Mouse (Mus musculus) ES-Bruce4 (cell line): ENCODE measurements around the gene Lef1. TPM values are rescaled to one million over a fixed set of nuclear protein-coding genes. Genes with fewer than 3 reads are reported as not detected.

Experiments used
- H3K27ac ChIP-seq: 2 replicates; pipeline ENCODE4 v1.5.1; 2012; ENCODE audit warnings: low read length, inconsistent platforms; ENCODE audit not compliant: insufficient read depth
- H3K27me3 ChIP-seq: 2 replicates; pipeline ENCODE4 v1.6.1; 2012; ENCODE audit warnings: mild to moderate bottlenecking, low read length, inconsistent platforms; ENCODE audit not compliant: control insufficient read depth, poor library complexity, insufficient read depth, severe bottlenecking
- H3K36me3 ChIP-seq: 2 replicates; pipeline ENCODE4 v1.6.1; 2012; ENCODE audit warnings: inconsistent platforms, mild to moderate bottlenecking, low read length, moderate library complexity; ENCODE audit not compliant: control insufficient read depth, poor library complexity, insufficient read depth, severe bottlenecking
- H3K4me1 ChIP-seq: one replicate; pipeline ENCODE4 v1.8.1; 2011; ENCODE audit warnings: low read length; ENCODE audit not compliant: control insufficient read depth, insufficient read depth
- H3K4me3 ChIP-seq: 2 replicates; pipeline ENCODE4 v1.5.1; 2011; ENCODE audit warnings: low read depth, mild to moderate bottlenecking, low read length
- H3K9ac ChIP-seq: 2 replicates; pipeline ENCODE4 v1.6.1; 2012; ENCODE audit warnings: low read depth, mild to moderate bottlenecking, inconsistent platforms; ENCODE audit not compliant: poor library complexity, severe bottlenecking
- H3K9me3 ChIP-seq: replicated peaks from 2 replicates; pipeline ENCODE4 v1.6.1; 2012; ENCODE audit warnings: mild to moderate bottlenecking, low read length, inconsistent platforms; ENCODE audit not compliant: control insufficient read depth, poor library complexity, insufficient read depth, severe bottlenecking
- CTCF ChIP-seq: IDR thresholded peaks from one replicate; pipeline ENCODE4 v1.8.1; 2011; ENCODE audit warnings: low read depth, low read length
- EP300 ChIP-seq: IDR thresholded peaks from 2 replicates; pipeline ENCODE4 v1.6.1; 2011; ENCODE audit warnings: low read depth, low read length; ENCODE audit not compliant: insufficient read depth
- POLR2A ChIP-seq: IDR thresholded peaks from one replicate; pipeline ENCODE4 v1.8.1; 2011; ENCODE audit warnings: low read length; ENCODE audit not compliant: insufficient read depth
- polyA plus RNA-seq: library from polyadenylated mRNA; stranded (reverse); fragments of >200 nt; gene quantifications from 2 replicates; pipeline ENCODE4 v1.2.4, GENCODE M21; 2011; ENCODE audit warnings: low read depth; ENCODE audit not compliant: missing spikeins, insufficient read depth, insufficient read length

The Lef1 gene
- polyA plus RNA-seq, 1 experiment = 3.4 TPM

- Histone ChIP-seq H3K4me3 (no peak overlapping the region), H3K36me3 (no peaks in the 10 kb centered on the region), H3K27ac (no peak overlapping the region), H3K9me3 (no peaks in the 10 kb centered on the region), H3K4me1 (no peaks in the 10 kb centered on the region), H3K27me3 (no peaks in the 10 kb centered on the region), H3K9ac (no peak overlapping the region)
- TF ChIP-seq EP300 (no peak), CTCF (no peak), POLR2A (no peak)
Observed at GRCm38 (mm10) chr3:131190671-131191367, 80.5 kb downstream of the Lef1 start.

DNA sequence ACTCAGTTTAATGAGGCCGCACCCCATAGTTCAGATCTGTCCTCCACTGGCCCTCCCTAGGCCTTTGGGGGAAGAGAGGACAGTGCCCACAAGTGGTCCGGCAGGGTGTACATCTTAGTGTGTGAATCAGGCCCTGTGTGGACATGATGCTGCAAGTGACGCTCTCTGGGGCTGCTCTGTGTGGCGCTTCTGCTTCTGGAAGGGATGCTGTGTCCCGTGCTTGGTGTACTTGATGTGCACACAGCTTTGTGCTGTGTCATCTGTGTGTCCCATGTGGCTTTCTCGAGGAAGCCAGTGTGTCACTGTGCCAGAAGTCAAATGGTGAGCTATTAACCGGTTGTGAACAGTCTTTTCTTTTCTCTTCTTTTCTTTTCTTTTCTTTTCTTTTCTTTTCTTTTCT lies 81.2 kb downstream of the Lef1 start:
- no peaks in the 10 kb centered on the region for H3K4me1 ChIP-seq
- H3K27ac ChIP-seq = no peak overlapping the region
- no peaks in the 10 kb centered on the region for H3K9me3 ChIP-seq
- H3K27me3 ChIP-seq = no peaks in the 10 kb centered on the region
- TF ChIP-seq EP300 (no peak), POLR2A (no peak), CTCF (no peak)
- H3K9ac ChIP-seq = no peak overlapping the region
- H3K4me3 ChIP-seq = no peak overlapping the region
- no peaks in the 10 kb centered on the region for H3K36me3 ChIP-seq

GRCm38 (mm10) chr3:131196050-131196449 lies 85.8 kb downstream of the Lef1 start:
- Histone ChIP-seq H3K9ac (no peak overlapping the region), H3K36me3 (no peaks in the 10 kb centered on the region), H3K4me1 (no peaks in the 10 kb centered on the region), H3K9me3 (no peaks in the 10 kb centered on the region), H3K4me3 (no peak overlapping the region), H3K27me3 (no peaks in the 10 kb centered on the region), H3K27ac (no peak overlapping the region)
- no peak for TF ChIP-seq POLR2A
- TF ChIP-seq CTCF = no peak
- no peak for TF ChIP-seq EP300

- Histone ChIP-seq H3K27me3 (no peaks in the 10 kb centered on the region), H3K4me3 (no peak overlapping the region), H3K9me3 (no peaks in the 10 kb centered on the region), H3K36me3 (no peaks in the 10 kb centered on the region), H3K4me1 (no peaks in the 10 kb centered on the region), H3K27ac (no peak overlapping the region), H3K9ac (no peak overlapping the region)
- no peak for TF ChIP-seq CTCF
Observed at GRCm38 (mm10) chr3:131196507-131197019, 86.3 kb downstream of the Lef1 start.

GRCm38 (mm10) chr3:131198991-131199390 lies 88.7 kb downstream of the Lef1 start:
- Histone ChIP-seq H3K9me3 (no peaks in the 10 kb centered on the region), H3K4me1 (no peaks in the 10 kb centered on the region), H3K4me3 (no peak overlapping the region), H3K27ac (no peak overlapping the region), H3K27me3 (no peaks in the 10 kb centered on the region), H3K9ac (no peak overlapping the region), H3K36me3 (no peaks in the 10 kb centered on the region)
- TF ChIP-seq POLR2A (no peak), EP300 (no peak)

DNA sequence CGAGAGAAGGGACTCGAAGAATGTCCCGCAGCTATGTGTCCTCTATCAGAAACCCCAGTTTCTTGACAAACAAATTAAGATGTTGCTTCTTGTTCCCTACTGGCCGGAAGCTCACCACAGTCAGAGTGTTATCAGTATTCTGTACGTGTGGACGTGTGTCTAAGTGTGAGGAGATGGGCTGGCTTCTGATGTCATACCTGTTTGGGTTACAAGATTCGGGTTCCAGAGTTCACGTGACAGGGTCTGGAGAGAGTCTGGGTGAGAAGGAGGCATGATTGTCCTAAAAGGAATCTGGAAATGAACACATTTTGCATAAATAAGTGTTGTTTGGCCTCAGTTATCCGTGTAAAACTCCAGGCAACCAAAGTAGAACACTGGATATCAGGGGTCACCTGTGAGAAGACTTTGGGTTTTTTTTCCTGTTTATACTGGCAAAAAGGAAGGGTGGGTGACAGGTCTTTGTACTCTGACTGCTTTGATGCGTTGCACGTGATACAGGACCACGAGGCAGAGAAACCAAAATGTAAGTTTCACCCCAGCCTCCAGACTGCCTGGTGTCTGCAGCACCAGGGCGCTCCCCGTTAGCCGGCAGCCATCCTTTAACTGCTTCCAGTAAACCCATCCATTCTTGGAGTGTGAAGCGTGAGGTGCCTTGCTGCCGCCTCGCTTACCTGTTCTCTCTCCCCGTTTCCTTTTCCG lies 89.5 kb downstream of the Lef1 start:
- no peak overlapping the region for H3K27ac ChIP-seq
- H3K9ac ChIP-seq = no peak overlapping the region

More for the DNA sequence above, 89.5 kb downstream of the Lef1 start:
- Histone ChIP-seq H3K27me3 (no peaks in the 10 kb centered on the region), H3K4me1 (no peaks in the 10 kb centered on the region), H3K9me3 (no peaks in the 10 kb centered on the region), H3K36me3 (no peaks in the 10 kb centered on the region), H3K4me3 (no peak overlapping the region)
- TF ChIP-seq POLR2A = no peak
- TF ChIP-seq EP300 = no peak
- TF ChIP-seq CTCF = no peak
